Mouse (Mus musculus) small intestine, adult 2 months (tissue): Measurements from ENCODE around the gene Bmp2k.

Source experiments
- CTCF ChIP-seq: fragments of 200-500 bp; IDR thresholded peaks from 2 replicates; pipeline ENCODE4 v1.5.1; 2012; ENCODE audit warnings: low read depth, mild to moderate bottlenecking, control low read depth, inconsistent platforms, low read length, moderate library complexity, mixed read lengths; ENCODE audit not compliant: insufficient replicate concordance, insufficient read length; ENCODE audit errors: extremely low read depth
- POLR2A ChIP-seq: fragments of 200-500 bp; IDR thresholded peaks from 2 replicates; pipeline ENCODE4 v1.6.1; 2012; ENCODE audit warnings: low read depth, mild to moderate bottlenecking, control low read depth, inconsistent platforms, low read length, moderate library complexity

DNA sequence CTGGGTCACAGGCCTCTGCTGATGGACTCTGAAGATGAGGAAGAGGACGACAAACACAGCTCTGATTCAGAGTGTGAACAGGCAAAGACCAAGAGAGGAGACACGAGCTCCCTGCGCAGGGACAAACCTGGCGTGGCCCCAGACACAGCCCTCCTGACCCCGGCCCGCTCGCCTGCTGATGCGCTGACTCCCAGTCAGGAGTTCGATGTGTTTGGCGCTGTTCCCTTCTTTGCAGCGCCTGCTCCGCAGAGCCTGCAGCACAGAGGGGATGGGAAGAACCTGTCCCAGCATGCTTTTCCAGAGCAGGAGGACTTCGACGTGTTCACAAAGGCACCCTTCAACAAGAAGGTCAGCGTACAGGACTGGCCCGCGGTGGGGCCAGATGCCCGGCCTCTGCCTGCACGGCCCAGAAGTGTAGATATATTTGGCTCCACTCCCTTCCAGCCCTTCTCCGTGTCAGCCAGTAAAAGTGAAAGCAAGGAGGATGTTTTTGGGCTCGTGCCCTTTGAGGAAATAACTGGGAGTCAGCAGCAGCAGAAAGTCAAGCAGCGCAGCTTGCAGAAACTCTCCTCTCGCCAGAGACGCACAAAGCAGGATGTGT, 89.6 kb downstream of the Bmp2k start:
- TF ChIP-seq CTCF (no peak), POLR2A (no peak)
